Mouse (Mus musculus) lung, adult 2 months (tissue): ENCODE results near the gene Vps41.

Experiments used
- CTCF ChIP-seq: fragments of 200-500 bp; IDR thresholded peaks from 2 replicates; pipeline ENCODE4 v1.5.1; 2011; ENCODE audit warnings: mild to moderate bottlenecking, low read length, control low read depth; ENCODE audit not compliant: insufficient read depth
- POLR2A ChIP-seq: fragments of 200-500 bp; IDR thresholded peaks from 2 replicates; pipeline ENCODE4 v1.6.1; 2011; ENCODE audit warnings: low read depth, mild to moderate bottlenecking, control low read depth, low read length, borderline replicate concordance; ENCODE audit errors: extremely low read depth

DNA sequence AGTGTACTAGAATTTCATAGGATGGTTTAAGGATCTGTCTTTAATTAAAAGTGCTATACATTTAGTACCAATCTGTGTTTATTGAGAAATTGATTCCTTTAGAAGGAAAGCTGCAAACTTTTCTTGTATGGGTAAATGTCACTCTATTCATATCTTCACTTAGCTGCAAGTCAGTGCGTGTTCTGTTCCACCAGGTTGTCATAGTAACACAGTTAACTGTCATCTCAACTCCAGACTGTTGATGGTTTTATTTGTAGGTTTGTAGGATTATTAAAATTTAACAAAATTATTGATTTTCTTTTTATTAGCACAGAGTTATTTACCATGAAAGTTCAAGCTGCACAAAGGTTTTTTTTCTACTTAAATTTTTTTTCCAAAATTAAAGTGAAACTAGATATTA lies 19.5 kb downstream of the Vps41 start:
- no peak for TF ChIP-seq CTCF
- no peak for TF ChIP-seq POLR2A
